Mouse (Mus musculus) intestine, embryonic 14.5 days (tissue): ENCODE results near the gene H2afj. TPM values are rescaled to one million over a fixed set of nuclear protein-coding genes. Genes with fewer than 3 reads are reported as not detected.

Experiments used
- ATAC-seq: fragments of 200-750 bp; cut with Nextera tagmentation; replicated peaks from 2 replicates; pipeline ENCODE4 v1.8.0; 2017; ENCODE audit warnings: low read depth, moderate number of reproducible peaks, moderate TSS enrichment, moderate library complexity; ENCODE audit not compliant: low FRiP score, low TSS enrichment
- DNase-seq: peaks from one replicate; pipeline ENCODE4 v3.0.0-alpha.2; 2018; ENCODE audit warnings: low spot score
- H3K27ac ChIP-seq: fragments of 300-500 bp; sonication (generic); 2 replicates; pipeline ENCODE4 v1.5.1; 2014; ENCODE audit warnings: low read depth, mild to moderate bottlenecking, control low read depth
- H3K27me3 ChIP-seq: fragments of 300-500 bp; sonication (generic); replicated peaks from 2 replicates; pipeline ENCODE4 v1.6.1; 2014; ENCODE audit warnings: low read length, control low read depth; ENCODE audit not compliant: control insufficient read depth, insufficient read depth
- H3K36me3 ChIP-seq: fragments of 300-500 bp; sonication (generic); 2 replicates; pipeline ENCODE4 v1.6.1; 2014; ENCODE audit warnings: low read length, control low read depth; ENCODE audit not compliant: control insufficient read depth, insufficient read depth
- H3K4me1 ChIP-seq: fragments of 300-500 bp; sonication (generic); replicated peaks from 2 replicates; pipeline ENCODE4 v1.6.1; 2014; ENCODE audit warnings: low read length, control low read depth, mixed read lengths; ENCODE audit not compliant: control insufficient read depth, insufficient read depth
- H3K4me2 ChIP-seq: fragments of 300-500 bp; sonication (generic); 2 replicates; pipeline ENCODE4 v1.6.1; 2014; ENCODE audit warnings: low read length
- H3K4me3 ChIP-seq: fragments of 300-500 bp; sonication (generic); 2 replicates; pipeline ENCODE4 v1.5.1; 2014; ENCODE audit warnings: low read depth, low read length, control low read depth, mixed read lengths
- H3K9ac ChIP-seq: fragments of 300-500 bp; sonication (generic); 2 replicates; pipeline ENCODE4 v1.6.1; 2014; ENCODE audit warnings: mild to moderate bottlenecking, low read length
- H3K9me3 ChIP-seq: fragments of 300-500 bp; sonication (generic); 2 replicates; pipeline ENCODE4 v1.6.1; 2016; ENCODE audit warnings: low read length, control low read depth; ENCODE audit not compliant: control insufficient read depth
- WGBS: fragments of 180-500 bp; shearing (Covaris S2); extraction: QIAGEN DNeasy Blood & Tissue Kit; methylation state at CpG from one replicate; pipeline ENCODE4 v1.1.7; 2014; 5-methylcytosine and 5-hydroxymethylcytosine counted together
- polyA plus RNA-seq: library from polyadenylated mRNA; unstranded; fragments of >200 nt; fragmentation: Nextera tagmentation; extraction: Ambion mirVana; gene quantifications from 2 replicates; pipeline ENCODE4 v1.2.1, GENCODE M21; 2014

Gene H2afj
- polyA plus RNA-seq, 1 experiment from 2014 or later, result 182 TPM

DNA sequence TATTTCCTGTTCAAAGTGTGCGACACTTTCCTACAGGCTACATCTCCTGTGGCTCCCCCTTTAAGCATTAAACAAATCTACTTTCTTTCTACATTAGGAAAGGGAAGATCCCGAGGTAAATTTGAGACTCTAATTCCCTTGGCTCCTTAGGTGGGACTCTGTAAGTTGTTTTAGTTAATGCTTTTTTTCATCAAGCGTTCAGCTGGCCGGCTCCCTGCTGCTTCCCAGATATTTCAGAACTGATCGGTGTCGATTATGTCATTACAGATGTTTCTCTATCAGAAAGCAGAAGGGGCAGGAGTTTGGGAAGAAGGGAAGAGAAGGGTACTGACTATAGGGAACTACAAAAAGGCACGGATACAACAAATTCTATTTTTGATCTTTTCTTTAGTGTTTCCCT lies 19.1 kb downstream of the H2afj start:
- 21% methylated on average over 7 of the region's 7 CpGs for WGBS
- H3K27me3 ChIP-seq, result no peaks in the 10 kb centered on the region
- H3K4me2 ChIP-seq, result peak overlapping the region; percentile 82
- DNase-seq, result no peak
- H3K9me3 ChIP-seq, result no peaks in the 10 kb centered on the region
- no peak for ATAC-seq
- H3K4me3 ChIP-seq, result peak overlapping the region; percentile 96
- peaks cover 7% of the 10 kb centered on the region; the same call in 1 of the 2 replicates for H3K4me1 ChIP-seq
- H3K36me3 ChIP-seq, result peaks cover 34% of the 10 kb centered on the region
- H3K27ac ChIP-seq, result peak overlapping the region; percentile 81; the same call in 1 of the 2 replicates
- peak overlapping the region; percentile 98 for H3K9ac ChIP-seq

- H3K9ac ChIP-seq, result peak within 1 kb of the TSS; percentile 98
- H3K27me3 ChIP-seq, result no peaks in the 10 kb centered on the region
- peak within 1 kb of the TSS; percentile 96 for H3K4me3 ChIP-seq
- ATAC-seq (no peak), DNase-seq (no peak)
- H3K36me3 ChIP-seq, result peaks cover 30% of the 10 kb centered on the region
- under 1% methylated on average over 34 of the region's 34 CpGs for WGBS
- H3K9me3 ChIP-seq, result no peaks in the 10 kb centered on the region
- H3K4me1 ChIP-seq, result peaks cover 7% of the 10 kb centered on the region; the same call in 1 of the 2 replicates
- peak within 1 kb of the TSS; percentile 82 for H3K4me2 ChIP-seq
- peak within 1 kb of the TSS; percentile 81 for H3K27ac ChIP-seq
These were observed 19.5 kb downstream of the H2afj start, which contains the start of gene BC049715 for GRCm38 (mm10) chr6:136827516-136827880. Gene BC049715, plus strand, starts transcription at chr6:136827626.

DNA sequence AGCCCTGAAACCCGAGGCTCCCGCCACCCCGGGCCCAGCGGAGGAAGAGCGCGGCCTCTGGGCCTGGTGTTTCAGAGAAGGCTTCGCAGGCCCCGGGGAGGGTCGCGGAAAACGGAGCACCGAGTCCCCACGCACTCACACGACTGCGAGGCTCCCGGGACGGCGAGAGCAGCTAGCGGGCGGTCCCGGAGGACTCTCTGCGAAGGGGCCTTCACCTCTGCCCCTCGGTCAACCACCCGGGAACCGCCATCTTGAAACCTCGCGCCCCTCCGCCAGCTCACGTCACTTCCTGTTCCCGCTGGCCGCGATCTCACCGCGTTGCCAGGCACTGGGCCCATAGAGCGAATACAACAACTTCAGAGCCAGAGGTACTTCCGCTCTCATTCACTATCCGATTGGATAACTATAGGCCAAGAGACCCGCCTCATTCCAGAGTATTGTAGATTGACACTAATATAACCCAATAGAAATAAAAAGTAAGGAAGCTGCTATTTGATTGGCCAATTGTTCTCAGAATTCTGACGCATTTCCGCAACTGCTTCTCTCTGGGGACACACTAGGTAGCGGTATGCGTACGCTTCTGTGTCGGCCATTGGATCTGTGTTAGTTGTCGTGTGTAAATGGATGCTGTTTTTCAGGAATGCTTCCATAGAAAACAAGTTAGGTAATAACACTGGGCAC lies 20.0 kb downstream of the H2afj start, which contains the start of gene Wbp11:
TSS of gene Wbp11 (minus strand) at position 353 of the 681 bp plus-strand sequence.
- DNase-seq (peak; percentile 96), ATAC-seq (peak; percentile 100)
- WGBS, result under 1% methylated on average over 45 of the region's 45 CpGs

GRCm38 (mm10) chr6:136828681-136829080 lies 20.6 kb downstream of the H2afj start:
- ATAC-seq (0 out of 2 replicates have a peak, but pooled peaks have one; percentile 1), DNase-seq (no peak)
- Histone ChIP-seq H3K27ac (peak overlapping the region; percentile 71), H3K9ac (peak overlapping the region; percentile 49), H3K9me3 (no peaks in the 10 kb centered on the region), H3K27me3 (no peaks in the 10 kb centered on the region), H3K4me3 (peak overlapping the region; percentile 96), H3K4me1 (peaks cover 7% of the 10 kb centered on the region; the same call in 1 of the 2 replicates), H3K36me3 (peaks cover 22% of the 10 kb centered on the region), H3K4me2 (peak overlapping the region; percentile 64)
- 34% methylated on average over 4 of the region's 4 CpGs for WGBS

More for the DNA sequence above, 20.0 kb downstream of the H2afj start, which contains the start of gene Wbp11:
- Histone ChIP-seq H3K27ac (peak within 1 kb of the TSS; percentile 81), H3K27me3 (no peaks in the 10 kb centered on the region), H3K4me3 (peak within 1 kb of the TSS; percentile 96), H3K4me1 (peaks cover 7% of the 10 kb centered on the region; the same call in 1 of the 2 replicates), H3K9me3 (no peaks in the 10 kb centered on the region), H3K36me3 (peaks cover 25% of the 10 kb centered on the region), H3K9ac (peak within 1 kb of the TSS; percentile 98), H3K4me2 (peak within 1 kb of the TSS; percentile 82)

DNA sequence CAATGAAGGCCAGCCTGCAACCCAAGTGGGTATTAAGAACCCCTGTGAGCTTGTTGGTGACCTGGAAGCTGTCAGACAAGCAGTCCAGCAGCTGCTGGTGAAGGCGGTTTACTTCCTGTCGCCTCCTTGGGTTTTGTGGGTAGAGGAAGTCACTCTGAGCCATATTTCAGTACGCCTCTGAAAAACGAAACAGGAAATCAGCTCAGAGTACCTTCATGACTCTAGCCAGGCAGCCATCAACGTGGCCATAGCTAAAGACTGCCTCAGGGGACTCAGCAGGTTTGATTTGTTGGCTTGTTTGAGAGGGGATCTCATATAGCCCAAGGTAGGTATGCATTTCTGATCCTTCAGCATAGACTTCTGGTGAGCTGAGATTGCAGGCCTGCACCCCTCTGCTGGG lies 23.7 kb downstream of the H2afj start:
- Histone ChIP-seq H3K4me2 (no peak overlapping the region), H3K9me3 (no peaks in the 10 kb centered on the region), H3K27me3 (no peaks in the 10 kb centered on the region), H3K36me3 (no peaks in the 10 kb centered on the region), H3K9ac (no peak overlapping the region), H3K27ac (no peak overlapping the region), H3K4me1 (peaks cover 4% of the 10 kb centered on the region; the same call in 1 of the 2 replicates), H3K4me3 (no peak overlapping the region)
- WGBS, result 63% methylated on average over 5 of the region's 5 CpGs
- DNase-seq, result no peak
- ATAC-seq, result no peak

DNA sequence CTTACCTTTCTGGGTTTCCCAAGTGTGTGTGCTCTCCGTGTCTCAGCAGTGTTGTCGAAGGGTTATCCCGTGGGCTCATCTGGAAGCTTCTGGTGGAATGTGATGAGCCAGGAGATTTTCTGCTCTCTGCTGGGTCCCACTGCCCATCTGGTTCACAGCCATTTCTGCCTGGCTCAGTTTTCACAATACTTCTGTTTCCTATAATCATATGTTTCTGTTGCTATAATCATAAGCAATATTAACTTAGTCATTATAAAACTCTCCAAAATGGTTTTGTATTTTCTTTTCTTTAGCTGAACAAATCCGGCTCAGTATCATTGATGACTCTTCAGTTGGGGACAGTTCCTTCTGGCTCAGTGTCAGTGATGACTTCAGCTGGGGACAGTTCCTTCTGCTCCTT lies 27.3 kb downstream of the H2afj start, which contains the start of gene Smco3:
TSS of gene Smco3 (minus strand) at position 101 of the 400 bp plus-strand sequence.
- H3K9ac ChIP-seq, result no peak within 1 kb of the TSS
- no peaks in the 10 kb centered on the region for H3K4me1 ChIP-seq
- H3K27ac ChIP-seq, result no peak within 1 kb of the TSS
- ATAC-seq, result no peak
- no peaks in the 10 kb centered on the region for H3K27me3 ChIP-seq
- 37% methylated on average over 4 of the region's 4 CpGs for WGBS
- H3K4me2 ChIP-seq, result peak within 1 kb of the TSS; percentile 11; the same call in 1 of the 2 replicates
- no peak for DNase-seq
- peak within 1 kb of the TSS; percentile 1; the same call in 1 of the 2 replicates for H3K4me3 ChIP-seq
- no peaks in the 10 kb centered on the region for H3K36me3 ChIP-seq
- H3K9me3 ChIP-seq, result no peaks in the 10 kb centered on the region

DNA sequence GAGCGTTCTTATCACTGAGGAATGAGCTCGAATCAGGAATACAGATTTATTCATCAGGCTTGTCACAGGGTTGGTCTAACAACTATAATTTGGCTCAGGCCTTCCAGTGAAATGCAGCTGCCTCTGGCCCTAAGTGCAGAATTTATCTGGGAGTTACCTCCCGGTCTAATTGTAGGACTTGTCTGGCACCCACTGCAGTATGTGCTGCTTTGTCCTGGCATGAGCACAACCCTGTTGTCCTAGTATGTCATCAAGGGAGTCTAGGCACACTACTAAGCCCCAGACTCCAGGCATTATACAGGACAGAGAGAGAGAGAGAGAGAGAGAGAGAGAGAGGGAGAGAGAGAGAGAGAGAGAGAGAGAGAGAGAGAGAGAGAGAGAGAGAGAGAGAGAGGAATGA lies 29.3 kb downstream of the H2afj start:
- no peaks in the 10 kb centered on the region for H3K27me3 ChIP-seq
- no peaks in the 10 kb centered on the region for H3K36me3 ChIP-seq
- WGBS, result 82% methylated on average over 3 of the region's 3 CpGs
- ATAC-seq, result no peak
- DNase-seq, result no peak
- no peak overlapping the region for H3K27ac ChIP-seq
- no peak overlapping the region for H3K4me2 ChIP-seq
- no peak overlapping the region for H3K9ac ChIP-seq
- no peak overlapping the region for H3K4me3 ChIP-seq
- no peaks in the 10 kb centered on the region for H3K4me1 ChIP-seq
- no peaks in the 10 kb centered on the region for H3K9me3 ChIP-seq

DNA sequence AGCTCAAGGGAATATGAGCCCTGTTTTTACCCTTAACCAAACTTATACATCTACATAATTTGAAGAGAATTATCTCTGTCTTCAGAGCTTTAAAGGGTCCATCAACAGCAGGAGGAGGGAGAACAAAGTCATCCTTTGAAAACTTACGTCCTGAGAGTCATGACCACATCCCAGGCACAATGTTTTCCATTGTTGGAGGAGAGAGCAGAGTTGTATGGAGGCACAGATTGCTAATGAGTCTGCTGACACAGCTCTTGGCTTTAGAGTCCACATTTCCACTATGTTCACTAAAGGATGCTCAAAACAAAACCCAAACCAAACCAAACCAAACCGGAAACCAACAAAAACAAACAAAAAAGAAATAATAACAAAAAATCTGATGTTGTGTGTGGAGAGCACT lies 36.9 kb downstream of the H2afj start:
- WGBS, result 67% methylated on average over 2 of the region's 2 CpGs
- no peaks in the 10 kb centered on the region for H3K27me3 ChIP-seq
- no peak for ATAC-seq

More for the DNA sequence above, 36.9 kb downstream of the H2afj start:
- DNase-seq, result no peak
- H3K36me3 ChIP-seq, result no peaks in the 10 kb centered on the region
- H3K4me3 ChIP-seq, result no peak overlapping the region
- no peaks in the 10 kb centered on the region for H3K9me3 ChIP-seq
- H3K27ac ChIP-seq, result no peak overlapping the region
- no peaks in the 10 kb centered on the region for H3K4me1 ChIP-seq
- no peak overlapping the region for H3K4me2 ChIP-seq
- no peak overlapping the region for H3K9ac ChIP-seq
